8 mouse cellular contexts compared by ENCODE assay signal in genomic region chr12:4768492-4769332, GRCm38 (mm10). TPM values are rescaled to one million over a fixed set of nuclear protein-coding genes. Genes with fewer than 3 reads are reported as not detected.
DNase-seq lines count a peak whose midpoint lies in the region; ATAC-seq and TF ChIP-seq lines count a peak whose summit lies in the region.

Gene Pfn4, plus strand, starts transcription at chr12:4769022.
Gene Fam228b, minus strand, starts transcription at chr12:4769267.

- H3K9ac ChIP-seq in forebrain, embryonic 15.5 days (replicated peaks), result peak within 1 kb of the TSS; percentile 90
- peak within 1 kb of the TSS; percentile 90 for H3K9ac ChIP-seq in liver, embryonic 16.5 days (ENCODE audit: low read depth, low read length)
- peak within 1 kb of the TSS; percentile 77 for H3K9ac ChIP-seq in neural tube, embryonic 12.5 days
- H3K9ac ChIP-seq in stomach, postnatal 0 days (ENCODE audit: low read length), result peak within 1 kb of the TSS; percentile 74

- no peaks in the 10 kb centered on the region for H3K4me1 ChIP-seq in G1E (ENCODE audit: insufficient read depth, low read depth, low read length)
- H3K4me1 ChIP-seq in forebrain, embryonic 15.5 days, result peaks cover 9% of the 10 kb centered on the region
- peaks cover 9% of the 10 kb centered on the region for H3K4me1 ChIP-seq in liver, embryonic 16.5 days (ENCODE audit: control insufficient read depth, low read depth, low read length)
- no peaks in the 10 kb centered on the region for H3K4me1 ChIP-seq in neural tube, embryonic 12.5 days
- H3K4me1 ChIP-seq in stomach, postnatal 0 days (replicated peaks; ENCODE audit: control insufficient read depth, insufficient read depth), result no peaks in the 10 kb centered on the region

- WGBS in forebrain, embryonic 15.5 days, result under 1% methylated on average over 61 of the region's 61 CpGs
- 5% methylated on average over 61 of the region's 61 CpGs for WGBS in large intestine, adult 2 months
- 3% methylated on average over 61 of the region's 61 CpGs for WGBS in liver, embryonic 16.5 days (ENCODE audit: insufficient replicate concordance)
- 3% methylated on average over 61 of the region's 61 CpGs for WGBS in neural tube, embryonic 12.5 days
- 3% methylated on average over 59 of the region's 61 CpGs for WGBS in stomach, postnatal 0 days

- peak within 1 kb of the TSS; percentile 67 for H3K4me2 ChIP-seq in forebrain, embryonic 15.5 days (replicated peaks)
- H3K4me2 ChIP-seq in liver, embryonic 16.5 days (ENCODE audit: low read depth, low read length), result peak within 1 kb of the TSS; percentile 95
- H3K4me2 ChIP-seq in neural tube, embryonic 12.5 days (replicated peaks), result peak within 1 kb of the TSS; percentile 68
- peak within 1 kb of the TSS; percentile 63 for H3K4me2 ChIP-seq in stomach, postnatal 0 days (replicated peaks; ENCODE audit: low read depth)

- no peak for TF ChIP-seq CTCF in G1E (IDR thresholded peaks at IDR 0.05; ENCODE audit: low read depth, low read length)
- TF ChIP-seq CTCF in stomach, postnatal 0 days (IDR thresholded peaks at IDR 0.05; ENCODE audit: low read depth), result peak; percentile 94

- intact Hi-C loops in heart, postnatal 14 days (cut with DNase I), result loop anchor here (5.0 kb wide), 3 partner anchors 96 to 176 kb away; partner anchors contain the start of genes Atad2b, Gm3625 and Itsn2

- DNase-seq in G1E (ENCODE audit: low spot score), result no peak
- peak; percentile 95 for DNase-seq in cerebellum, adult 11-12 months
- DNase-seq in heart, postnatal 14 days, result peak; percentile 96 to 99
- peak; percentile 56 for DNase-seq in large intestine, adult 2 months (ENCODE audit: low read depth, low spot score)
- peak; percentile 92 for DNase-seq in stomach, postnatal 0 days (ENCODE audit: low spot score)

- TF ChIP-seq EP300 in stomach, postnatal 0 days (optimal IDR thresholded peaks at IDR 0.05), result no peak

- peak within 1 kb of the TSS; percentile 19; the same call in 1 of the 2 replicates for H3K4me3 ChIP-seq in G1E (ENCODE audit: low read depth, low read length)
- H3K4me3 ChIP-seq in forebrain, embryonic 15.5 days, result peak within 1 kb of the TSS; percentile 64
- peak within 1 kb of the TSS; percentile 88 for H3K4me3 ChIP-seq in liver, embryonic 16.5 days (ENCODE audit: low read depth, low read length)
- H3K4me3 ChIP-seq in neural tube, embryonic 12.5 days, result peak within 1 kb of the TSS; percentile 59
- peak within 1 kb of the TSS; percentile 66 for H3K4me3 ChIP-seq in stomach, postnatal 0 days (ENCODE audit: low read depth, low read length)

- peak within 1 kb of the TSS; percentile 98 for H3K27ac ChIP-seq in forebrain, embryonic 15.5 days (replicated peaks)
- peak within 1 kb of the TSS; percentile 79 for H3K27ac ChIP-seq in liver, embryonic 16.5 days (ENCODE audit: low read length)
- peak within 1 kb of the TSS; percentile 90 for H3K27ac ChIP-seq in neural tube, embryonic 12.5 days
- peak within 1 kb of the TSS; percentile 85 for H3K27ac ChIP-seq in stomach, postnatal 0 days (replicated peaks)

- H3K36me3 ChIP-seq in G1E (replicated peaks), result no peaks in the 10 kb centered on the region
- no peaks in the 10 kb centered on the region for H3K36me3 ChIP-seq in forebrain, embryonic 15.5 days
- no peaks in the 10 kb centered on the region for H3K36me3 ChIP-seq in liver, embryonic 16.5 days (ENCODE audit: control insufficient read depth, insufficient read depth)
- no peaks in the 10 kb centered on the region for H3K36me3 ChIP-seq in neural tube, embryonic 12.5 days
- no peaks in the 10 kb centered on the region for H3K36me3 ChIP-seq in stomach, postnatal 0 days (ENCODE audit: control insufficient read depth, insufficient read depth, low read length)

- no peak for ATAC-seq in G1E (ENCODE audit: extremely low read depth, insufficient number of reproducible peaks, low FRiP score, poor library complexity, severe bottlenecking)
- ATAC-seq in forebrain, embryonic 15.5 days (replicated peaks), result peak; percentile 100
- ATAC-seq in liver, embryonic 16.5 days (ENCODE audit: low read depth), result peak; percentile 97
- peak; percentile 99 for ATAC-seq in neural tube, embryonic 12.5 days (ENCODE audit: low FRiP score, low read depth)
- peak; percentile 98 for ATAC-seq in stomach, postnatal 0 days (ENCODE audit: low FRiP score, low TSS enrichment)

- peaks cover 9% of the 10 kb centered on the region for H3K9me3 ChIP-seq in G1E (replicated peaks)
- no peaks in the 10 kb centered on the region for H3K9me3 ChIP-seq in forebrain, embryonic 15.5 days
- no peaks in the 10 kb centered on the region for H3K9me3 ChIP-seq in liver, embryonic 16.5 days (replicated peaks; ENCODE audit: control insufficient read depth, low read length)
- H3K9me3 ChIP-seq in neural tube, embryonic 12.5 days, result no peaks in the 10 kb centered on the region
- H3K9me3 ChIP-seq in stomach, postnatal 0 days (ENCODE audit: control insufficient read depth, low read length), result no peaks in the 10 kb centered on the region

- H3K27me3 ChIP-seq in G1E (ENCODE audit: insufficient read depth, low read length), result peaks cover 7% of the 10 kb centered on the region
- H3K27me3 ChIP-seq in forebrain, embryonic 15.5 days, result no peaks in the 10 kb centered on the region
- no peaks in the 10 kb centered on the region for H3K27me3 ChIP-seq in liver, embryonic 16.5 days (ENCODE audit: control insufficient read depth, insufficient read depth, low read depth, low read length)
- H3K27me3 ChIP-seq in neural tube, embryonic 12.5 days (replicated peaks), result no peaks in the 10 kb centered on the region
- H3K27me3 ChIP-seq in stomach, postnatal 0 days (ENCODE audit: control insufficient read depth, insufficient read depth, low read length), result no peaks in the 10 kb centered on the region

RNA-seq across cellular contexts. Expression of gene Pfn4, which starts in this region (rescaled TPM):
- total RNA-seq in G1E (2014; fragmentation: Nextera tagmentation) (not detected in 2 replicates), G1E (2017) (0.05 and 0.23 TPM in 2 replicates)
- not detected in 2 replicates for polyA plus RNA-seq in G1E (2012)
- polyA plus RNA-seq in forebrain, embryonic 15.5 days (2015; fragmentation: Nextera tagmentation; extraction: Ambion mirVana), result 9.3 and 10.7 TPM in 2 replicates
- total RNA-seq in heart, postnatal 14 days (2021), result 1 to 10 TPM; 1.6 to 2.0 TPM
- polyA plus RNA-seq in large intestine, adult 2 months (2012; rRNA removed), result 0.07 and 0.25 TPM in 2 replicates
- 0.47 and 0.76 TPM in 2 replicates for polyA plus RNA-seq in liver, embryonic 16.5 days (2015; fragmentation: Nextera tagmentation; extraction: Ambion mirVana)
- 6.3 and 6.7 TPM in 2 replicates for polyA plus RNA-seq in neural tube, embryonic 12.5 days (2016; fragmentation: Nextera tagmentation; extraction: Ambion mirVana)
- 0.96 and 1.4 TPM in 2 replicates for polyA plus RNA-seq in stomach, postnatal 0 days (2015; fragmentation: Nextera tagmentation; extraction: Ambion mirVana)

RNA-seq across cellular contexts. Expression of gene Fam228b, which starts in this region (rescaled TPM):
- total RNA-seq in G1E (2014; fragmentation: Nextera tagmentation) (not detected in 2 replicates), G1E (2017) (0.17 and 0.76 TPM in 2 replicates)
- not detected in 2 replicates for polyA plus RNA-seq in G1E (2012)
- 4.8 TPM in 2 replicates for polyA plus RNA-seq in forebrain, embryonic 15.5 days (2015; fragmentation: Nextera tagmentation; extraction: Ambion mirVana)
- total RNA-seq in heart, postnatal 14 days (2021), result 1 to 10 TPM; 4.0 to 5.1 TPM
- 0.02 TPM in 1 of 2 replicates, not detected in the other for polyA plus RNA-seq in large intestine, adult 2 months (2012; rRNA removed)
- polyA plus RNA-seq in liver, embryonic 16.5 days (2015; fragmentation: Nextera tagmentation; extraction: Ambion mirVana), result 0.42 and 0.85 TPM in 2 replicates
- 3.1 and 3.3 TPM in 2 replicates for polyA plus RNA-seq in neural tube, embryonic 12.5 days (2016; fragmentation: Nextera tagmentation; extraction: Ambion mirVana)
- 0.68 and 1.0 TPM in 2 replicates for polyA plus RNA-seq in stomach, postnatal 0 days (2015; fragmentation: Nextera tagmentation; extraction: Ambion mirVana)

Comparison
In these comparisons a context has a peak if more than half of its experiments do, and no peak if none do; other contexts are left out.
1. Peak in DNase-seq in large intestine, adult 2 months; RNA of the genes that start here not detected or under 1 TPM.
2. Peak in ATAC-seq, H3K4me3 ChIP-seq, H3K27ac ChIP-seq, H3K9ac ChIP-seq and H3K4me2 ChIP-seq in liver, embryonic 16.5 days; RNA of the genes that start here not detected or under 1 TPM.
3. H3K4me3 ChIP-seq: peak in every context shown above with its lines; median percentile 88 in liver, embryonic 16.5 days; 66 in stomach, postnatal 0 days; 64 in forebrain, embryonic 15.5 days; 59 in neural tube, embryonic 12.5 days; 19 in G1E.